Mouse (Mus musculus) embryonic fibroblast, embryonic 13.5 days (primary cell): ENCODE measurements around the gene Zc3h12a. TPM values are rescaled to one million over a fixed set of nuclear protein-coding genes. Genes with fewer than 3 reads are reported as not detected.

ENCODE experiments used
- H3K27ac ChIP-seq: 2 replicates; pipeline ENCODE4 v1.5.1; 2012; ENCODE audit warnings: low read length, control low read depth, inconsistent platforms; ENCODE audit not compliant: insufficient read depth
- H3K4me1 ChIP-seq: 2 replicates; pipeline ENCODE4 v1.6.1; 2011; ENCODE audit warnings: low read length; ENCODE audit not compliant: control insufficient read depth, insufficient read depth
- H3K4me3 ChIP-seq: 2 replicates; pipeline ENCODE4 v1.5.1; 2011; ENCODE audit warnings: mild to moderate bottlenecking, control low read depth, low read length; ENCODE audit not compliant: insufficient read depth
- CTCF ChIP-seq: IDR thresholded peaks from 2 replicates; pipeline ENCODE4 v1.5.1; 2011; ENCODE audit warnings: mild to moderate bottlenecking, control low read depth, low read length, moderate library complexity, borderline replicate concordance; ENCODE audit not compliant: insufficient read depth
- POLR2A ChIP-seq: IDR thresholded peaks from 2 replicates; pipeline ENCODE4 v1.6.1; 2011; ENCODE audit warnings: low read depth, mild to moderate bottlenecking, control low read depth, low read length, moderate library complexity
- polyA plus RNA-seq: library from polyadenylated mRNA; stranded (reverse); fragments of >200 nt; gene quantifications from 2 replicates; pipeline ENCODE4 v1.2.4, GENCODE M21; 2011; ENCODE audit warnings: low read depth; ENCODE audit not compliant: missing spikeins, insufficient read length

Zc3h12a gene
- polyA plus RNA-seq, 1 experiment = 6.0 TPM

- peaks cover 9% of the 10 kb centered on the region; the same call in 1 of the 2 replicates for H3K4me1 ChIP-seq
- TF ChIP-seq POLR2A = no peak
- no peak for TF ChIP-seq CTCF
- H3K4me3 ChIP-seq = no peak overlapping the region
- peak overlapping the region; percentile 80 for H3K27ac ChIP-seq
These were observed 3.9 kb upstream of the Zc3h12a start for GRCm38 (mm10) chr4:125131493-125131892.

- Histone ChIP-seq H3K4me3 (peak overlapping the region; percentile 70), H3K27ac (peak overlapping the region; percentile 16; the same call in 1 of the 2 replicates), H3K4me1 (peaks cover 31% of the 10 kb centered on the region)
- TF ChIP-seq POLR2A (no peak), CTCF (no peak)
These were observed 879 bp downstream of the Zc3h12a start for GRCm38 (mm10) chr4:125126761-125127160.

GRCm38 (mm10) chr4:125126186-125126585, 1.5 kb downstream of the Zc3h12a start:
- Histone ChIP-seq H3K4me3 (peak overlapping the region; percentile 70; the same call in 1 of the 2 replicates), H3K4me1 (peaks cover 29% of the 10 kb centered on the region), H3K27ac (no peak overlapping the region)
- no peak for TF ChIP-seq POLR2A
- no peak for TF ChIP-seq CTCF

- TF ChIP-seq CTCF (no peak), POLR2A (no peak)
- Histone ChIP-seq H3K4me3 (no peak overlapping the region; the same call in 1 of the 2 replicates), H3K27ac (peak overlapping the region; percentile 49), H3K4me1 (peaks cover 26% of the 10 kb centered on the region)
These were observed 2.2 kb downstream of the Zc3h12a start for GRCm38 (mm10) chr4:125125361-125125921.

GRCm38 (mm10) chr4:125124424-125125209, 3.0 kb downstream of the Zc3h12a start:
- TF ChIP-seq POLR2A (no peak), CTCF (no peak)
- H3K4me1 ChIP-seq = peaks cover 26% of the 10 kb centered on the region
- H3K27ac ChIP-seq = peak overlapping the region; percentile 49
- H3K4me3 ChIP-seq = no peak overlapping the region

- Histone ChIP-seq H3K27ac (peak overlapping the region; percentile 90), H3K4me1 (peaks cover 26% of the 10 kb centered on the region), H3K4me3 (no peak overlapping the region)
- TF ChIP-seq CTCF (no peak), POLR2A (peak; percentile 11; the same call in 1 of the 2 replicates)
These were observed 4.4 kb downstream of the Zc3h12a start for GRCm38 (mm10) chr4:125123279-125123671.

GRCm38 (mm10) chr4:125122431-125123278, 5.0 kb downstream of the Zc3h12a start:
- H3K4me1 ChIP-seq = peaks cover 26% of the 10 kb centered on the region
- no peak for TF ChIP-seq CTCF
- TF ChIP-seq POLR2A = peak; percentile 41
- peak overlapping the region; percentile 90 for H3K27ac ChIP-seq
- H3K4me3 ChIP-seq = no peak overlapping the region

GRCm38 (mm10) chr4:125119721-125120120, 7.9 kb downstream of the Zc3h12a start:
- H3K4me1 ChIP-seq = peaks cover 34% of the 10 kb centered on the region
- TF ChIP-seq POLR2A (no peak), CTCF (no peak)
- H3K27ac ChIP-seq = no peak overlapping the region
- no peak overlapping the region for H3K4me3 ChIP-seq

- H3K4me3 ChIP-seq = no peak overlapping the region
- peak; percentile 22; the same call in 1 of the 2 replicates for TF ChIP-seq CTCF
- TF ChIP-seq POLR2A = no peak
- H3K27ac ChIP-seq = no peak overlapping the region
- H3K4me1 ChIP-seq = peaks cover 34% of the 10 kb centered on the region
These were observed 8.6 kb downstream of the Zc3h12a start for GRCm38 (mm10) chr4:125119070-125119469.

- Histone ChIP-seq H3K4me3 (no peak overlapping the region), H3K4me1 (peaks cover 25% of the 10 kb centered on the region), H3K27ac (peak overlapping the region; percentile 89; the same call in 1 of the 2 replicates)
- TF ChIP-seq POLR2A (0 out of 2 replicates have a peak, but pooled peaks have one; percentile 0), CTCF (no peak)
These were observed 9.7 kb downstream of the Zc3h12a start for GRCm38 (mm10) chr4:125117902-125118320.
